Mouse (Mus musculus) heart, postnatal 0 days (tissue): ENCODE measurements around the gene Krt33b. TPM values are rescaled to one million over a fixed set of nuclear protein-coding genes. Genes with fewer than 3 reads are reported as not detected.

ENCODE experiments used
- ATAC-seq: fragments of 200-750 bp; cut with Nextera tagmentation; 2 replicates; pipeline ENCODE4 v1.8.0; 2017; ENCODE audit warnings: low read depth, moderate number of reproducible peaks, moderate library complexity; ENCODE audit not compliant: insufficient read depth
- DNase-seq: peaks from one replicate; pipeline ENCODE4 v3.0.0-alpha.2; 2016; ENCODE audit warnings: low spot score
- H3K27ac ChIP-seq: fragments of 300-500 bp; sonication (generic); 2 replicates; pipeline ENCODE4 v1.5.1; 2014; ENCODE audit warnings: low read depth, mild to moderate bottlenecking
- H3K27me3 ChIP-seq: fragments of 300-500 bp; sonication (generic); 2 replicates; pipeline ENCODE4 v1.6.1; 2014; ENCODE audit warnings: low read length, mixed read lengths; ENCODE audit not compliant: control insufficient read depth, insufficient read depth
- H3K36me3 ChIP-seq: fragments of 300-500 bp; sonication (generic); replicated peaks from 2 replicates; pipeline ENCODE4 v1.6.1; 2014; ENCODE audit warnings: low read length, mixed read lengths; ENCODE audit not compliant: control insufficient read depth, insufficient read depth
- H3K4me1 ChIP-seq: fragments of 300-500 bp; sonication (generic); 2 replicates; pipeline ENCODE4 v1.6.1; 2014; ENCODE audit warnings: antibody characterized with exemption; ENCODE audit not compliant: control insufficient read depth, insufficient read depth
- H3K4me2 ChIP-seq: fragments of 300-500 bp; sonication (generic); 2 replicates; pipeline ENCODE4 v1.6.1; 2014; ENCODE audit warnings: low read depth, mild to moderate bottlenecking, low read length, moderate library complexity
- H3K4me3 ChIP-seq: fragments of 300-500 bp; sonication (generic); 2 replicates; pipeline ENCODE4 v1.5.1; 2014; ENCODE audit warnings: low read depth, low read length
- H3K9ac ChIP-seq: fragments of 300-500 bp; sonication (generic); replicated peaks from 2 replicates; pipeline ENCODE4 v1.6.1; 2014; ENCODE audit warnings: low read depth, low read length, mixed read lengths
- H3K9me3 ChIP-seq: fragments of 300-500 bp; sonication (generic); replicated peaks from 2 replicates; pipeline ENCODE4 v1.6.1; 2016; ENCODE audit warnings: low read length; ENCODE audit not compliant: control insufficient read depth
- CTCF ChIP-seq: IDR thresholded peaks from 2 replicates; pipeline ENCODE4 v1.5.1; 2016; ENCODE audit warnings: antibody characterized with exemption, control low read depth, low read depth
- EP300 ChIP-seq: IDR thresholded peaks from 2 replicates; pipeline ENCODE4 v1.6.1; 2016; ENCODE audit warnings: antibody characterized with exemption, low read depth
- WGBS: fragments of 180-500 bp; shearing (Covaris S2); extraction: QIAGEN DNeasy Blood & Tissue Kit; methylation state at CpG from one replicate; pipeline ENCODE4 v1.1.7; 2014; 5-methylcytosine and 5-hydroxymethylcytosine counted together
- polyA plus RNA-seq: library from polyadenylated mRNA; unstranded; fragments of >200 nt; fragmentation: Nextera tagmentation; extraction: Ambion mirVana; gene quantifications from 2 replicates; pipeline ENCODE4 v1.2.1, GENCODE M21; 2015
- total RNA-seq: library from RNA; depleted of rRNA; stranded (reverse); fragments of >200 nt; gene quantifications from 2 replicates; pipeline ENCODE4 v1.2.3, GENCODE M21; 2014; ENCODE audit warnings: low replicate concordance; rRNA removed

The Krt33b gene
- total and polyA plus RNA-seq, 2 experiments from 2014 or later = not detected

- no peaks in the 10 kb centered on the region for H3K27me3 ChIP-seq
- H3K9ac ChIP-seq = no peak overlapping the region
- ATAC-seq (no peak), DNase-seq (no peak)
- H3K9me3 ChIP-seq = no peaks in the 10 kb centered on the region
- no peaks in the 10 kb centered on the region for H3K36me3 ChIP-seq
- WGBS = 81% methylated on average over 1 of the region's 1 CpGs
- no peak overlapping the region for H3K4me3 ChIP-seq
- TF ChIP-seq EP300 (no peak), CTCF (no peak)
- no peak overlapping the region for H3K4me2 ChIP-seq
- H3K27ac ChIP-seq = no peak overlapping the region
- H3K4me1 ChIP-seq = no peaks in the 10 kb centered on the region
Observed at GRCm38 (mm10) chr11:99983442-99983841, 46.2 kb downstream of the Krt33b start.

- no peaks in the 10 kb centered on the region for H3K36me3 ChIP-seq
- H3K4me1 ChIP-seq = no peaks in the 10 kb centered on the region
- no peak overlapping the region for H3K9ac ChIP-seq
- H3K27ac ChIP-seq = no peak overlapping the region
- no peaks in the 10 kb centered on the region for H3K9me3 ChIP-seq
- no peak overlapping the region for H3K4me2 ChIP-seq
- WGBS = 76% methylated on average over 9 of the region's 9 CpGs
- no peak for DNase-seq
- no peak overlapping the region for H3K4me3 ChIP-seq
- H3K27me3 ChIP-seq = no peaks in the 10 kb centered on the region
- TF ChIP-seq EP300 (no peak), CTCF (no peak)
- ATAC-seq = no peak
Observed at GRCm38 (mm10) chr11:99982731-99983130, 46.9 kb downstream of the Krt33b start.

- H3K4me2 ChIP-seq = no peak within 1 kb of the TSS
- H3K27ac ChIP-seq = no peak within 1 kb of the TSS
- ATAC-seq (no peak), DNase-seq (no peak)
- no peaks in the 10 kb centered on the region for H3K36me3 ChIP-seq
- 75% methylated on average over 5 of the region's 5 CpGs for WGBS
- TF ChIP-seq EP300 (no peak), CTCF (no peak)
- no peak within 1 kb of the TSS for H3K4me3 ChIP-seq
- H3K9me3 ChIP-seq = no peaks in the 10 kb centered on the region; the same call in 1 of the 2 replicates
- H3K4me1 ChIP-seq = no peaks in the 10 kb centered on the region
- no peaks in the 10 kb centered on the region for H3K27me3 ChIP-seq
- H3K9ac ChIP-seq = no peak within 1 kb of the TSS
Observed at GRCm38 (mm10) chr11:99978953-99979352, 50.7 kb downstream of the Krt33b start, which contains the start of gene Krtap29-1. Krtap29-1 (minus strand) TSS chr11:99979053.

Other genes starting within 250 kb of the Krt33b start
Only the 30 nearest of the 34 such genes appear.
- gene Gm11569, start 230.9 kb downstream of the Krt33b start, total RNA-seq = not detected in 2 replicates
- gene Gm11569, start 230.9 kb downstream of the Krt33b start, polyA plus RNA-seq = not detected in 2 replicates
- not detected in 2 replicates for gene Gm11554, start 225.4 kb downstream of the Krt33b start, total RNA-seq
- gene Gm11554, start 225.4 kb downstream of the Krt33b start, polyA plus RNA-seq = not detected in 2 replicates
- not detected in 2 replicates for gene Krtap4-13, start 220.0 kb downstream of the Krt33b start, total RNA-seq
- gene Krtap4-13, start 220.0 kb downstream of the Krt33b start, polyA plus RNA-seq = not detected in 2 replicates
- not detected in 2 replicates for gene Gm11564, start 214.2 kb downstream of the Krt33b start, total RNA-seq
- gene Gm11564, start 214.2 kb downstream of the Krt33b start, polyA plus RNA-seq = not detected in 2 replicates
- not detected in 2 replicates for gene 2300003K06Rik, start 191.8 kb downstream of the Krt33b start, total RNA-seq
- gene 2300003K06Rik, start 191.8 kb downstream of the Krt33b start, polyA plus RNA-seq = not detected in 2 replicates
- gene Krtap4-16, start 178.3 kb downstream of the Krt33b start, total RNA-seq = not detected in 2 replicates
- not detected in 2 replicates for gene Krtap4-16, start 178.3 kb downstream of the Krt33b start, polyA plus RNA-seq
- not detected in 2 replicates for gene Gm11568, start 172.0 kb downstream of the Krt33b start, total RNA-seq
- gene Gm11568, start 172.0 kb downstream of the Krt33b start, polyA plus RNA-seq = not detected in 2 replicates
- not detected in 2 replicates for gene Gm11559, start 165.4 kb downstream of the Krt33b start, total RNA-seq
- not detected in 2 replicates for gene Gm11559, start 165.4 kb downstream of the Krt33b start, polyA plus RNA-seq
- not detected in 2 replicates for gene Krtap9-1, start 156.5 kb downstream of the Krt33b start, total RNA-seq
- not detected in 2 replicates for gene Krtap9-1, start 156.5 kb downstream of the Krt33b start, polyA plus RNA-seq
- gene Gm11567, start 150.7 kb downstream of the Krt33b start, total RNA-seq = not detected in 2 replicates
- not detected in 2 replicates for gene Gm11567, start 150.7 kb downstream of the Krt33b start, polyA plus RNA-seq
- not detected in 2 replicates for gene Krtap31-1, start 121.9 kb downstream of the Krt33b start, total RNA-seq
- gene Krtap31-1, start 121.9 kb downstream of the Krt33b start, polyA plus RNA-seq = not detected in 2 replicates
- gene Gm11565, start 115.1 kb downstream of the Krt33b start, total RNA-seq = not detected in 2 replicates
- not detected in 2 replicates for gene Gm11565, start 115.1 kb downstream of the Krt33b start, polyA plus RNA-seq
- gene Krtap31-2, start 93.6 kb downstream of the Krt33b start, total RNA-seq = not detected in 2 replicates
- gene Krtap31-2, start 93.6 kb downstream of the Krt33b start, polyA plus RNA-seq = not detected in 2 replicates
- not detected in 2 replicates for gene Krtap9-5, start 81.4 kb downstream of the Krt33b start, total RNA-seq
- gene Krtap9-5, start 81.4 kb downstream of the Krt33b start, polyA plus RNA-seq = not detected in 2 replicates
- not detected in 2 replicates for gene Krtap29-1, start 50.8 kb downstream of the Krt33b start, total RNA-seq
- not detected in 2 replicates for gene Krtap29-1, start 50.8 kb downstream of the Krt33b start, polyA plus RNA-seq
- not detected in 2 replicates for gene Krtap16-1, start 43.3 kb downstream of the Krt33b start, total RNA-seq
- not detected in 2 replicates for gene Krtap16-1, start 43.3 kb downstream of the Krt33b start, polyA plus RNA-seq
- not detected in 2 replicates for gene Krtap17-1, start 35.9 kb downstream of the Krt33b start, total RNA-seq
- gene Krtap17-1, start 35.9 kb downstream of the Krt33b start, polyA plus RNA-seq = not detected in 2 replicates
- not detected in 2 replicates for gene Krt33a, start 13.7 kb downstream of the Krt33b start, total RNA-seq
- gene Krt33a, start 13.7 kb downstream of the Krt33b start, polyA plus RNA-seq = not detected in 2 replicates
- not detected in 2 replicates for gene Krt34, start 11.7 kb upstream of the Krt33b start, total RNA-seq
- gene Krt34, start 11.7 kb upstream of the Krt33b start, polyA plus RNA-seq = not detected in 2 replicates
- not detected in 2 replicates for gene Krt31, start 20.7 kb upstream of the Krt33b start, total RNA-seq
- gene Krt31, start 20.7 kb upstream of the Krt33b start, polyA plus RNA-seq = not detected in 2 replicates
- gene Krt32, start 58.4 kb upstream of the Krt33b start, total RNA-seq = not detected in 2 replicates
- gene Krt32, start 58.4 kb upstream of the Krt33b start, polyA plus RNA-seq = not detected in 2 replicates
- not detected in 2 replicates for gene Krt35, start 66.4 kb upstream of the Krt33b start, total RNA-seq
- gene Krt35, start 66.4 kb upstream of the Krt33b start, polyA plus RNA-seq = not detected in 2 replicates
- not detected in 2 replicates for gene Krt36, start 75.8 kb upstream of the Krt33b start, total RNA-seq
- not detected in 2 replicates for gene Krt36, start 75.8 kb upstream of the Krt33b start, polyA plus RNA-seq
- not detected in 2 replicates for gene Krt13, start 91.7 kb upstream of the Krt33b start, total RNA-seq
- gene Krt13, start 91.7 kb upstream of the Krt33b start, polyA plus RNA-seq = 0.30 TPM in 1 of 2 replicates, not detected in the other
- gene Krt15, start 106.1 kb upstream of the Krt33b start, total RNA-seq = 0.12 and 8.1 TPM in 2 replicates
- 0.40 and 2.8 TPM in 2 replicates for gene Krt15, start 106.1 kb upstream of the Krt33b start, polyA plus RNA-seq
- gene Krt19, start 118.8 kb upstream of the Krt33b start, total RNA-seq = 22.5 and 52.2 TPM in 2 replicates
- 20.6 and 29.3 TPM in 2 replicates for gene Krt19, start 118.8 kb upstream of the Krt33b start, polyA plus RNA-seq
- not detected in 2 replicates for gene Krt9, start 163.4 kb upstream of the Krt33b start, total RNA-seq
- gene Krt9, start 163.4 kb upstream of the Krt33b start, polyA plus RNA-seq = not detected in 2 replicates
- gene Krt14, start 177.7 kb upstream of the Krt33b start, total RNA-seq = 2.3 and 3.1 TPM in 2 replicates
- gene Krt14, start 177.7 kb upstream of the Krt33b start, polyA plus RNA-seq = 2.8 and 3.0 TPM in 2 replicates
- not detected in 2 replicates for gene Krt16, start 219.0 kb upstream of the Krt33b start, total RNA-seq
- gene Krt16, start 219.0 kb upstream of the Krt33b start, polyA plus RNA-seq = not detected in 2 replicates
- 2.2 TPM in 1 of 2 replicates, not detected in the other for gene Krt17, start 231.2 kb upstream of the Krt33b start, total RNA-seq
- gene Krt17, start 231.2 kb upstream of the Krt33b start, polyA plus RNA-seq = 0.14 and 0.32 TPM in 2 replicates